Mouse (Mus musculus): ENCODE data around the gene Tbc1d20. TPM values are rescaled to one million over a fixed set of nuclear protein-coding genes. Genes with fewer than 3 reads are reported as not detected.

The Tbc1d20 gene
- total RNA-seq (2014; rRNA removed), result 40.2 and 51.8 TPM in 2 replicates
- polyA plus RNA-seq (2015; fragmentation: Nextera tagmentation; extraction: Ambion mirVana), result 24.4 and 27.2 TPM in 2 replicates

- Histone ChIP-seq H3K4me2 (ENCODE audit: low read depth) (peak within 1 kb of the TSS; percentile 81), H3K4me3 (ENCODE audit: low read depth, low read length) (peak within 1 kb of the TSS; percentile 96), H3K27me3 (ENCODE audit: insufficient read depth, low read length) (no peaks in the 10 kb centered on the region), H3K9me3 (ENCODE audit: low read length) (no peaks in the 10 kb centered on the region), H3K27ac (ENCODE audit: low read depth, low read length) (peak within 1 kb of the TSS; percentile 82), H3K4me1 (ENCODE audit: insufficient read depth) (peaks cover 6% of the 10 kb centered on the region; the same call in 1 of the 2 replicates), H3K36me3 (ENCODE audit: insufficient read depth) (no peaks in the 10 kb centered on the region), H3K9ac (peak within 1 kb of the TSS; percentile 83)
- DNase-seq (peak; percentile 94), ATAC-seq (peak; percentile 98)
- WGBS, result 2% methylated on average over 67 of the region's 70 CpGs
- no peak for TF ChIP-seq CTCF (IDR thresholded peaks at IDR 0.05; ENCODE audit: low read depth)
Measured at GRCm38 (mm10) chr2:152293727-152294475, at the start of gene Tbc1d20. Gene Tbc1d20, plus strand, starts transcription at chr2:152293828.

DNA sequence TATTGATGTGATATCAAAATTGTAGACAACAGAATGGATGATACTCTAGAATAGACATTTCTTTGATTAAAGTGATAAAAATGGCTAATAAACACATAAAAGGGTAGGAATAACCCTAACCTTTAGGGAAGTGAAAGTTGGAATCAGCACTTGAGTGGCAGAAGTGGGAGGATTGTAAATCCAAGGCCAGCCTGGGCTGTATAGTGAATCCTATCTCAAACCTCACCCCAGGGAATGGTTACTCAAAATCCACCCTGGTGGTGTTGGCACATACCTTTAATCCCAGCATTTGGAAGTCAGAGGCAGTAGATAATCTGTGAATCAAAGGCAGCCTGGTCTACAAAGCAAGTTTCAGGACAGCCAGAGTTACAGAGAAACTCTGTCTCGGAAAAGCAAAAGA, 46.4 kb upstream of the Tbc1d20 start:
- WGBS, result 81% methylated on average over 1 of the region's 1 CpGs
- H3K36me3 ChIP-seq (ENCODE audit: insufficient read depth), result peaks cover 9% of the 10 kb centered on the region
- no peaks in the 10 kb centered on the region for H3K9me3 ChIP-seq (ENCODE audit: low read length)
- H3K4me2 ChIP-seq (ENCODE audit: low read depth), result no peak overlapping the region
- H3K27me3 ChIP-seq (ENCODE audit: insufficient read depth, low read length), result no peaks in the 10 kb centered on the region
- H3K9ac ChIP-seq, result no peak overlapping the region
- H3K4me1 ChIP-seq (ENCODE audit: insufficient read depth), result no peaks in the 10 kb centered on the region
- no peak overlapping the region for H3K4me3 ChIP-seq (ENCODE audit: low read depth, low read length)
- no peak for DNase-seq
- no peak for ATAC-seq
- no peak for TF ChIP-seq CTCF (IDR thresholded peaks at IDR 0.05; ENCODE audit: low read depth)
- no peak overlapping the region for H3K27ac ChIP-seq (ENCODE audit: low read depth, low read length)

GRCm38 (mm10) chr2:152250511-152250910, 43.1 kb upstream of the Tbc1d20 start:
- H3K27ac ChIP-seq (ENCODE audit: low read depth, low read length), result no peak overlapping the region
- H3K27me3 ChIP-seq (ENCODE audit: insufficient read depth, low read length), result no peaks in the 10 kb centered on the region
- H3K9ac ChIP-seq, result no peak overlapping the region
- TF ChIP-seq CTCF (IDR thresholded peaks at IDR 0.05; ENCODE audit: low read depth), result no peak
- no peaks in the 10 kb centered on the region for H3K9me3 ChIP-seq (ENCODE audit: low read length)
- no peak for ATAC-seq
- WGBS, result 73% methylated on average over 2 of the region's 4 CpGs
- no peak overlapping the region for H3K4me3 ChIP-seq (ENCODE audit: low read depth, low read length)
- no peak overlapping the region for H3K4me2 ChIP-seq (ENCODE audit: low read depth)
- no peaks in the 10 kb centered on the region for H3K4me1 ChIP-seq (ENCODE audit: insufficient read depth)
- peaks cover 33% of the 10 kb centered on the region for H3K36me3 ChIP-seq (ENCODE audit: insufficient read depth)
- DNase-seq, result no peak

DNA sequence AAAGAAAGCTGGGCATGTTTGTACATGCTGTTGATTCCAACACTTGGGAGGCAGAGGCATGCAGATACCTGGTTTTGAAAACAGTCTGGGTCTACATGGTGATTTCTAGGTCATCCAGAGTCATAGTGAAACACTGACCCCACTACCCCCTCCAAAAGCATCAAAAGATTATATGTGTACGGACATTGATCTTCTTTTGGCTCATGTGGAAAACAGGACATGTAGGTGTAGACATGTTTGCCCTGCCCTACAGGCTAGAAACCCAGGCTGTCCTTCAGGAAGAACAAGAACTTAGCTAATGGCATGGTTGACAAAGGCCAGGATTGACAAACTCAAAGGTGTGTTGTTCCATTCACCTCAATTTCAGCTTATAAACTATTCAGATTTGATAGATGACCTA, 33.9 kb upstream of the Tbc1d20 start:
- DNase-seq (no peak), ATAC-seq (no peak)
- Histone ChIP-seq H3K27me3 (ENCODE audit: insufficient read depth, low read length) (no peaks in the 10 kb centered on the region), H3K9me3 (ENCODE audit: low read length) (no peaks in the 10 kb centered on the region), H3K36me3 (ENCODE audit: insufficient read depth) (peaks cover 57% of the 10 kb centered on the region), H3K27ac (ENCODE audit: low read depth, low read length) (no peak overlapping the region), H3K9ac (no peak overlapping the region), H3K4me1 (ENCODE audit: insufficient read depth) (no peaks in the 10 kb centered on the region), H3K4me2 (ENCODE audit: low read depth) (no peak overlapping the region), H3K4me3 (ENCODE audit: low read depth, low read length) (no peak overlapping the region)
- no peak for TF ChIP-seq CTCF (IDR thresholded peaks at IDR 0.05; ENCODE audit: low read depth)
- 95% methylated on average over 1 of the region's 1 CpGs for WGBS

- TF ChIP-seq CTCF (IDR thresholded peaks at IDR 0.05; ENCODE audit: low read depth), result peak; percentile 49
- ATAC-seq (no peak), DNase-seq (no peak)
- Histone ChIP-seq H3K4me3 (ENCODE audit: low read depth, low read length) (no peak overlapping the region), H3K27me3 (ENCODE audit: insufficient read depth, low read length) (no peaks in the 10 kb centered on the region), H3K9me3 (ENCODE audit: low read length) (no peaks in the 10 kb centered on the region), H3K36me3 (ENCODE audit: insufficient read depth) (peaks cover 55% of the 10 kb centered on the region), H3K9ac (no peak overlapping the region), H3K4me1 (ENCODE audit: insufficient read depth) (no peaks in the 10 kb centered on the region), H3K27ac (ENCODE audit: low read depth, low read length) (no peak overlapping the region), H3K4me2 (ENCODE audit: low read depth) (no peak overlapping the region)
- WGBS, result 81% methylated on average over 2 of the region's 2 CpGs
Measured at GRCm38 (mm10) chr2:152273639-152274038, 20.0 kb upstream of the Tbc1d20 start.

DNA sequence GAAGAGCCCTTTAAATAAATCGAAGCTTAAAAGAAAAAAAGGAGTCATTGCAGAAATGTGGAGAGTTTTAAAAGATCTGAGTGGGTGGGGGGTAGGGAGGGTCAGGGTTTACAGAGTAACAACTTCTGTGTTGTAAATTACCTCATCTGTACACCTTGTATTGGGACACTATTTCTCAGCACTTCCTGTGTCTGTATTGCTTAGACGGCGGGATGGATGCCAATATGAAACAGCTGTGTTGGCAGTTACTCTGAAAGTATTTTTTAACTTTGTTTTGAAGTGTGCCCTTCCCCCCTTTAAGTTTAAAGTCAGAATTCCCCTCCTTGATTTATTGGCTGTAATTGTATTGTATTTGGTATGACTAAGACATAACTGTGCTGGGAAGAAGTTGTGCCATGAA, 12.2 kb upstream of the Tbc1d20 start:
- no peak for TF ChIP-seq CTCF (IDR thresholded peaks at IDR 0.05; ENCODE audit: low read depth)
- Histone ChIP-seq H3K9ac (no peak overlapping the region), H3K4me2 (ENCODE audit: low read depth) (no peak overlapping the region), H3K9me3 (ENCODE audit: low read length) (no peaks in the 10 kb centered on the region), H3K4me1 (ENCODE audit: insufficient read depth) (no peaks in the 10 kb centered on the region), H3K27ac (ENCODE audit: low read depth, low read length) (no peak overlapping the region), H3K36me3 (ENCODE audit: insufficient read depth) (peaks cover 57% of the 10 kb centered on the region), H3K4me3 (ENCODE audit: low read depth, low read length) (no peak overlapping the region), H3K27me3 (ENCODE audit: insufficient read depth, low read length) (no peaks in the 10 kb centered on the region)
- ATAC-seq (no peak), DNase-seq (no peak)
- WGBS, result 85% methylated on average over 3 of the region's 3 CpGs

DNA sequence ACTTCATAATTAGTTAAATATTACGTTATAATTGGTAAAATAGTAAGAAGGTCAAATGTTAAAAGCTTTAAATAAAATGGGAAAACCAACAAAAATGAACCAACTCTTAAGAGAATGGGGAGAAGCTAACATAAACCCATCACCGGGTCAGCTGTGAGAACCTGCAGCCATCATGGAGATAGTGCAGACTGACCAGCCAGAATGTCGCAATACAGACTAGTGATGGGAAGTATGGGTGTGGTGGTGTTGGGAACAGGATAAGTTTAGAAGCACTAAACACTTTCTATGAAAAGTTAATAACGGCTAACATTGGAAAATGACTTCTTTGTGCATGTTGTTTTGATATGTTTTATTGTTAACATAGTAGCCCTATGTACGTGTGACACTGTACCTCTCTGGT, 6.1 kb upstream of the Tbc1d20 start:
- H3K4me1 ChIP-seq (ENCODE audit: insufficient read depth), result no peaks in the 10 kb centered on the region
- WGBS, result 90% methylated on average over 5 of the region's 5 CpGs
- peaks cover 32% of the 10 kb centered on the region for H3K36me3 ChIP-seq (ENCODE audit: insufficient read depth)
- no peak overlapping the region for H3K9ac ChIP-seq
- no peak overlapping the region for H3K27ac ChIP-seq (ENCODE audit: low read depth, low read length)
- H3K9me3 ChIP-seq (ENCODE audit: low read length), result no peaks in the 10 kb centered on the region
- no peak for TF ChIP-seq CTCF (IDR thresholded peaks at IDR 0.05; ENCODE audit: low read depth)
- H3K27me3 ChIP-seq (ENCODE audit: insufficient read depth, low read length), result no peaks in the 10 kb centered on the region
- no peak for ATAC-seq
- no peak overlapping the region for H3K4me2 ChIP-seq (ENCODE audit: low read depth)
- H3K4me3 ChIP-seq (ENCODE audit: low read depth, low read length), result no peak overlapping the region
- no peak for DNase-seq
